Mouse (Mus musculus) forebrain, embryonic 10.5 days (tissue): ENCODE results near the gene Trim40. TPM values are rescaled to one million over a fixed set of nuclear protein-coding genes. Genes with fewer than 3 reads are reported as not detected.

ENCODE experiments used
- polyA plus RNA-seq: library from polyadenylated mRNA; unstranded; fragments of >200 nt; fragmentation: Nextera tagmentation; extraction: Ambion mirVana; gene quantifications from 2 replicates; pipeline ENCODE4 v1.2.1, GENCODE M21; 2016

Gene Trim40
- polyA plus RNA-seq, 1 experiment from 2014 or later = not detected

Other genes starting within 250 kb of the Trim40 start
- gene H2-M9, start 247.5 kb downstream of the Trim40 start, polyA plus RNA-seq = not detected in 2 replicates
- not detected in 2 replicates for gene H2-M1, start 217.9 kb downstream of the Trim40 start, polyA plus RNA-seq
- not detected in 2 replicates for gene H2-M10.5, start 117.2 kb downstream of the Trim40 start, polyA plus RNA-seq
- gene H2-M10.6, start 78.0 kb downstream of the Trim40 start, polyA plus RNA-seq = not detected in 2 replicates
- gene Trim26, start 53.0 kb downstream of the Trim40 start, polyA plus RNA-seq = 42.8 and 44.3 TPM in 2 replicates
- gene Trim15, start 22.9 kb downstream of the Trim40 start, polyA plus RNA-seq = 0.20 and 0.27 TPM in 2 replicates
- gene Trim10, start 20.5 kb downstream of the Trim40 start, polyA plus RNA-seq = 6.1 and 9.8 TPM in 2 replicates
- not detected in 2 replicates for gene Trim31, start 8.0 kb upstream of the Trim40 start, polyA plus RNA-seq
- gene Rnf39, start 52.8 kb upstream of the Trim40 start, polyA plus RNA-seq = 0.26 and 0.31 TPM in 2 replicates
- 157 TPM in 2 replicates for gene Ppp1r11, start 61.6 kb upstream of the Trim40 start, polyA plus RNA-seq
- gene Znrd1, start 68.4 kb upstream of the Trim40 start, polyA plus RNA-seq = 89.0 and 98.1 TPM in 2 replicates
- 9.9 and 11.0 TPM in 2 replicates for gene Znrd1as, start 68.5 kb upstream of the Trim40 start, polyA plus RNA-seq
- gene 2410137M14Rik, start 91.1 kb upstream of the Trim40 start, polyA plus RNA-seq = not detected in 2 replicates
- gene H2-M5, start 99.4 kb upstream of the Trim40 start, polyA plus RNA-seq = 0.74 and 0.94 TPM in 2 replicates
- gene Zfp57, start 111.0 kb upstream of the Trim40 start, polyA plus RNA-seq = 78.5 and 81.0 TPM in 2 replicates
- gene Mog, start 133.3 kb upstream of the Trim40 start, polyA plus RNA-seq = 0.16 and 0.30 TPM in 2 replicates
- gene Gabbr1, start 155.8 kb upstream of the Trim40 start, polyA plus RNA-seq = 8.0 and 8.4 TPM in 2 replicates
- not detected in 2 replicates for gene Olfr90, start 198.4 kb upstream of the Trim40 start, polyA plus RNA-seq
- 0.15 TPM in 1 of 2 replicates, not detected in the other for gene Olfr91, start 208.2 kb upstream of the Trim40 start, polyA plus RNA-seq
- not detected in 2 replicates for gene Olfr92, start 230.0 kb upstream of the Trim40 start, polyA plus RNA-seq